Mouse (Mus musculus): ENCODE measurements around the gene Tmem179. TPM values are rescaled to one million over a fixed set of nuclear protein-coding genes. Genes with fewer than 3 reads are reported as not detected.

Gene Tmem179
- polyA plus RNA-seq, 1 experiment = 0.01 TPM

GRCm38 (mm10) chr12:112467387-112467786 is 49.2 kb downstream of the Tmem179 start:
- Histone ChIP-seq H3K36me3 (ENCODE audit: control insufficient read depth, insufficient read depth) (no peaks in the 10 kb centered on the region), H3ac (ENCODE audit: control insufficient read depth, insufficient read length) (no peak overlapping the region), H3K79me2 (ENCODE audit: control insufficient read depth, insufficient read depth) (no peaks in the 10 kb centered on the region), H3K4me2 (ENCODE audit: low read depth) (no peak overlapping the region), H3K27me3 (ENCODE audit: control insufficient read depth, insufficient read depth, insufficient read length) (peaks cover 52% of the 10 kb centered on the region), H3K4me3 (no peak overlapping the region)
- TF ChIP-seq E2F4 (IDR thresholded peaks at IDR 0.05; ENCODE audit: insufficient read depth) = no peak
- TF ChIP-seq TCF12 (IDR thresholded peaks at IDR 0.05; ENCODE audit: insufficient read depth, poor library complexity, severe bottlenecking) = no peak
- TF ChIP-seq POLR2A (IDR thresholded peaks at IDR 0.05; ENCODE audit: insufficient read length, low read depth) = no peak
- no peak for TF ChIP-seq CEBPB (IDR thresholded peaks at IDR 0.05; ENCODE audit: insufficient read depth, poor library complexity, severe bottlenecking)
- TF ChIP-seq POLR2AphosphoS2 (IDR thresholded peaks at IDR 0.05; ENCODE audit: insufficient read length, low read depth) = no peak
- TF ChIP-seq MYOG (IDR thresholded peaks at IDR 0.05; ENCODE audit: control insufficient read depth in 1 of 3, insufficient read depth in 1 of 3, insufficient read length in 2 of 3, low read depth in 2 of 3) = no peak
- TF ChIP-seq MAX (IDR thresholded peaks at IDR 0.05; ENCODE audit: low read depth) = no peak
- TF ChIP-seq SRF (IDR thresholded peaks at IDR 0.05; ENCODE audit: control insufficient read depth, insufficient read length, low read depth) = no peak
- TF ChIP-seq USF1 (IDR thresholded peaks at IDR 0.05; ENCODE audit: low read depth) = no peak
- TF ChIP-seq TCF3 (IDR thresholded peaks at IDR 0.05; ENCODE audit: insufficient read length, low read depth) = no peak

- H3K27me3 ChIP-seq (ENCODE audit: control insufficient read depth, insufficient read depth, insufficient read length) = peaks cover 52% of the 10 kb centered on the region
- no peaks in the 10 kb centered on the region for H3K79me2 ChIP-seq (ENCODE audit: control insufficient read depth, insufficient read depth)
- H3ac ChIP-seq (ENCODE audit: control insufficient read depth, insufficient read length) = no peak overlapping the region
- H3K4me2 ChIP-seq (ENCODE audit: low read depth) = no peak overlapping the region
- H3K4me3 ChIP-seq = no peak overlapping the region
- TF ChIP-seq E2F4 (IDR thresholded peaks at IDR 0.05; ENCODE audit: insufficient read depth) (no peak), CEBPB (IDR thresholded peaks at IDR 0.05; ENCODE audit: insufficient read depth, poor library complexity, severe bottlenecking) (no peak), MYOD1 (IDR thresholded peaks at IDR 0.05; ENCODE audit: control insufficient read depth in 1 of 3, insufficient read length in 2 of 3, low read depth in 2 of 3) (no peak), MYOG (IDR thresholded peaks at IDR 0.05; ENCODE audit: control insufficient read depth in 1 of 3, insufficient read depth in 1 of 3, insufficient read length in 2 of 3, low read depth in 2 of 3) (no peak)
- no peaks in the 10 kb centered on the region for H3K36me3 ChIP-seq (ENCODE audit: control insufficient read depth, insufficient read depth)
Measured at GRCm38 (mm10) chr12:112465928-112466327, 50.6 kb downstream of the Tmem179 start.

GRCm38 (mm10) chr12:112464516-112464915 is 52.0 kb downstream of the Tmem179 start:
- H3K27me3 ChIP-seq (ENCODE audit: control insufficient read depth, insufficient read depth, insufficient read length) = peaks cover 60% of the 10 kb centered on the region
- H3ac ChIP-seq (ENCODE audit: control insufficient read depth, insufficient read length) = no peak overlapping the region
- no peak overlapping the region for H3K4me2 ChIP-seq (ENCODE audit: low read depth)
- H3K79me2 ChIP-seq (ENCODE audit: control insufficient read depth, insufficient read depth) = no peaks in the 10 kb centered on the region
- H3K4me3 ChIP-seq = no peak overlapping the region
- no peaks in the 10 kb centered on the region for H3K36me3 ChIP-seq (ENCODE audit: control insufficient read depth, insufficient read depth)
- no peak for TF ChIP-seq POLR2AphosphoS2 (IDR thresholded peaks at IDR 0.05; ENCODE audit: insufficient read length, low read depth)
- TF ChIP-seq CEBPB (IDR thresholded peaks at IDR 0.05; ENCODE audit: insufficient read depth, poor library complexity, severe bottlenecking) = no peak
- no peak for TF ChIP-seq SRF (IDR thresholded peaks at IDR 0.05; ENCODE audit: control insufficient read depth, insufficient read length, low read depth)

- Histone ChIP-seq H3K4me2 (ENCODE audit: low read depth) (no peak overlapping the region), H3K4me3 (no peak overlapping the region), H3K27me3 (ENCODE audit: control insufficient read depth, insufficient read depth, insufficient read length) (peaks cover 59% of the 10 kb centered on the region), H3K36me3 (ENCODE audit: control insufficient read depth, insufficient read depth) (no peaks in the 10 kb centered on the region), H3ac (ENCODE audit: control insufficient read depth, insufficient read length) (no peak overlapping the region), H3K79me2 (ENCODE audit: control insufficient read depth, insufficient read depth) (no peaks in the 10 kb centered on the region)
- TF ChIP-seq CEBPB (IDR thresholded peaks at IDR 0.05; ENCODE audit: insufficient read depth, poor library complexity, severe bottlenecking) (no peak), USF1 (IDR thresholded peaks at IDR 0.05; ENCODE audit: low read depth) (no peak), MYOG (IDR thresholded peaks at IDR 0.05; ENCODE audit: control insufficient read depth in 1 of 3, insufficient read depth in 1 of 3, insufficient read length in 2 of 3, low read depth in 2 of 3) (no peak), TCF3 (IDR thresholded peaks at IDR 0.05; ENCODE audit: insufficient read length, low read depth) (no peak), SRF (IDR thresholded peaks at IDR 0.05; ENCODE audit: control insufficient read depth, insufficient read length, low read depth) (no peak), MYOD1 (IDR thresholded peaks at IDR 0.05; ENCODE audit: control insufficient read depth in 1 of 3, insufficient read length in 2 of 3, low read depth in 2 of 3) (no peak), E2F4 (IDR thresholded peaks at IDR 0.05; ENCODE audit: insufficient read depth) (no peak), MAX (IDR thresholded peaks at IDR 0.05; ENCODE audit: low read depth) (no peak), POLR2A (IDR thresholded peaks at IDR 0.05; ENCODE audit: insufficient read length, low read depth) (no peak), POLR2AphosphoS2 (IDR thresholded peaks at IDR 0.05; ENCODE audit: insufficient read length, low read depth) (no peak), TCF12 (IDR thresholded peaks at IDR 0.05; ENCODE audit: insufficient read depth, poor library complexity, severe bottlenecking) (no peak), REST (IDR thresholded peaks at IDR 0.05; ENCODE audit: insufficient read depth, insufficient read length) (no peak)
Measured at GRCm38 (mm10) chr12:112463750-112464444, 52.6 kb downstream of the Tmem179 start.

GRCm38 (mm10) chr12:112463209-112463608 is 53.3 kb downstream of the Tmem179 start:
- Histone ChIP-seq H3K4me3 (no peak overlapping the region), H3ac (ENCODE audit: control insufficient read depth, insufficient read length) (no peak overlapping the region), H3K36me3 (ENCODE audit: control insufficient read depth, insufficient read depth) (no peaks in the 10 kb centered on the region), H3K4me2 (ENCODE audit: low read depth) (no peak overlapping the region), H3K79me2 (ENCODE audit: control insufficient read depth, insufficient read depth) (no peaks in the 10 kb centered on the region), H3K27me3 (ENCODE audit: control insufficient read depth, insufficient read depth, insufficient read length) (peaks cover 60% of the 10 kb centered on the region)
- TF ChIP-seq REST (IDR thresholded peaks at IDR 0.05; ENCODE audit: insufficient read depth, insufficient read length) (no peak), MAX (IDR thresholded peaks at IDR 0.05; ENCODE audit: low read depth) (no peak), E2F4 (IDR thresholded peaks at IDR 0.05; ENCODE audit: insufficient read depth) (no peak), SRF (IDR thresholded peaks at IDR 0.05; ENCODE audit: control insufficient read depth, insufficient read length, low read depth) (no peak), MYOG (IDR thresholded peaks at IDR 0.05; ENCODE audit: control insufficient read depth in 1 of 3, insufficient read depth in 1 of 3, insufficient read length in 2 of 3, low read depth in 2 of 3) (no peak), TCF3 (IDR thresholded peaks at IDR 0.05; ENCODE audit: insufficient read length, low read depth) (no peak), MYOD1 (IDR thresholded peaks at IDR 0.05; ENCODE audit: control insufficient read depth in 1 of 3, insufficient read length in 2 of 3, low read depth in 2 of 3) (no peak), POLR2A (IDR thresholded peaks at IDR 0.05; ENCODE audit: insufficient read length, low read depth) (no peak), CEBPB (IDR thresholded peaks at IDR 0.05; ENCODE audit: insufficient read depth, poor library complexity, severe bottlenecking) (no peak), USF1 (IDR thresholded peaks at IDR 0.05; ENCODE audit: low read depth) (no peak), POLR2AphosphoS2 (IDR thresholded peaks at IDR 0.05; ENCODE audit: insufficient read length, low read depth) (no peak), TCF12 (IDR thresholded peaks at IDR 0.05; ENCODE audit: insufficient read depth, poor library complexity, severe bottlenecking) (no peak)

Data from myocyte (in vitro differentiated cells).